Mouse (Mus musculus) left cerebral cortex, postnatal 25 days (tissue): Measurements from ENCODE around the gene Fli1. TPM values are rescaled to one million over a fixed set of nuclear protein-coding genes. Genes with fewer than 3 reads are reported as not detected.

Experiments used
- DNase-seq, 2 experiments: peaks; one replicate each; pipeline ENCODE4 v3.0.0; 2022; ENCODE audit warnings: low spot score in 2 of 2, mixed read lengths in 1 of 2
- intact Hi-C: fragments of 180-260 bp; cut with DNase I; formaldehyde crosslinking; loops from one replicate; pipeline ENCODE4 v1.15.1; 2025
- total RNA-seq, 2 experiments: library from RNA; stranded (reverse); gene quantifications; 2 replicates each; pipeline ENCODE4 v1.2.3; 2021

The Fli1 gene
- total RNA-seq, 2 experiments from 2014 or later, result 5.3 to 6.0 TPM

GRCm38 (mm10) chr9:32487401-32487800, 55.3 kb downstream of the Fli1 start:
- intact Hi-C loops, result no loop called here
- no peak for DNase-seq

DNA sequence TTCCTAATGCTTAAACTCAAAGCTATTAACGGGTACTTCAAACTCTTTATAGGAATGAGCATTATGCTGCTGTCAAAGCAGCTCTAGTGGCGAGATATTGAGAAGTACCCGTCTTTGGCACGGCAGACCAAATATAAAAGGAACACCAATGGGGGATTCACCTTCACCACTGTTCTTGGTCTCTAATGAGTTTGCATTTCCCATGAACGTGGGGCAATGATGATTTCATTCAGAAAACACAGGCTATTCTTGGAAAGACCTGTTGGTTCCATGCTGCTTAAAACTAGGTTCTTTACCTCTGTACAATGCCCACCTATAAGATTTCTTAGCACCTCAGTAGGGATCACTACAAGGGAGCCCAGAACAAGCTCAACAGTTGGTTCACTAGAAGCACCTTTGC, 62.2 kb downstream of the Fli1 start:
- intact Hi-C loops, result no loop called here
- no peak for DNase-seq

DNA sequence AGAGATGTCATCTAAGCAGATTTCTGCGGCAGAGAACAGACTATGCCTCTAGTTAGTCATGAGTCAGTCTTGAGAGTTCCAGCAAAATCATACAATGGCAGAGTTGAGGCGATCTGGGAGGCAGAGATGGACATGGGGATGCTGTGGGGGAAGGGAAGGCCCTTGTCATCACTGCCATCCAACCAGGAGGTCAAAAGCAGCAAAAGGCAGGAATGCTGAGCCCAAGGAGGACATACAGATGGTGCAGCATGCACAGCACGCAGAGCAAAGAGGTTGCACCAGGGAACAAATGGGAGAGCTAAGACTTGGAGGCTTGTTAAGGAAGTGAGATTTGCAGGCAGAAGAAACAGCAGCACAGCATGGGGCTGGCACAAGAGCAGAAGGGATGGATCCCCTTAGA, 63.9 kb downstream of the Fli1 start:
- intact Hi-C loops, result no loop called here
- DNase-seq, result no peak

DNA sequence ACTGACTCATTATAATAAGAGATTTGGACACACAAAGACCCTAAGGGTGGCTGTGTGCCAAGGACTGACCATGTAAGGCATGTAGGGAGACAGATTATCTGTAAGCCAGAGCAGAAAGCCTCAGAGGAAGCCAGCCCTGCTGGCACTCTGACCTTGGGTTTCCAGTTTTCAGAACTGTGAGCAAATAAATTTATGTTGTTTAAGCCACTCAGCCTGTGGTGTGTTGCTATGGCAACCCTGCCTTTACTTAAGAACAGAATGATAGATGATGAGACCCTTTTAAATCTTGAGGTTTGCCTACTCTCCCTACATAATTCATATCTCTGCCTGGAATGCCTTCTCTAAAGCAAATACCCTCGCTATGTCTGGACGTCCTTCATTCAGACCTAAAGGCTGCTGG, 64.6 kb downstream of the Fli1 start:
- intact Hi-C loops, result no loop called here
- DNase-seq, result no peak

GRCm38 (mm10) chr9:32476604-32477003, 66.1 kb downstream of the Fli1 start:
- intact Hi-C loops, result no loop called here
- DNase-seq, result no peak

DNA sequence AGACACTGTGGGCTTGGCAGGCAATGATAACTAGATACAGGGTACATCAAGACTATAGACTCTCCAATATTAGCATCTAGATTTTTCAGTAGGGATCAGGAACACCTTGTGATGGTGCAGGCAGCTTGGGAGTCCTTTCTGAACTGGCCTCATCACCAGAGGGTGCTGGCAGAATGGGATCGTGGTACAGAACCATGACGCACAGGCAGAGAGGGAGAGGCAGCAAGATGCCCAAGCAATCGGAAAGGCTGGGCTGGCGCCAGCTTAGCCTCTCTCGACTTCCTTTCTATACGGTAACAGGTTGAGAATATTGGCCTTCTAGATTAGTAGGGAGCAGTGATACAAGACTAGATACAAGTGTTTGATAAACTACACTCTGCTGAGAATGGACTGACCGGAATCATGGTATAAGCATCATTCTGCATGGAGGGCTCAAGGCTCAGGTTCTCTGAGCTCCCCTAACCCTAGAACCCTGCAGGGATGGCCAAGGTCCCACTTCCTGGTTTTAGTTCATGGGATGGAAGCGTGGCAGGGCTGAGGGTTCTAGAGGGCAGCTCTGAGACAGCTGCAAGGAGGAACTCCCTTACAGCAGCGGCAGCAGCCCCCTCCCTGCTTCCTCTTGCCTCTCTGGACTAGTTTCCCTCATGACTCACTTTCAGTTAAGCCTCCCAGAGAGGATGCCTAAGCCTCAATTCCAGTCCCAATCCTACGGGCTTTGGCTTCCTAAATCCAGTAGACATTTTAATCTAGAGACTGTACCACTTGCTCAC, 67.9 kb downstream of the Fli1 start:
- intact Hi-C loops, result no loop called here
- peak; percentile 5 to 31 for DNase-seq

GRCm38 (mm10) chr9:32472346-32472745, 70.3 kb downstream of the Fli1 start:
- intact Hi-C loops, result no loop called here
- DNase-seq, result no peak

GRCm38 (mm10) chr9:32469123-32469751, 73.4 kb downstream of the Fli1 start:
- intact Hi-C loops, result no loop called here
- DNase-seq, result no peak

DNA sequence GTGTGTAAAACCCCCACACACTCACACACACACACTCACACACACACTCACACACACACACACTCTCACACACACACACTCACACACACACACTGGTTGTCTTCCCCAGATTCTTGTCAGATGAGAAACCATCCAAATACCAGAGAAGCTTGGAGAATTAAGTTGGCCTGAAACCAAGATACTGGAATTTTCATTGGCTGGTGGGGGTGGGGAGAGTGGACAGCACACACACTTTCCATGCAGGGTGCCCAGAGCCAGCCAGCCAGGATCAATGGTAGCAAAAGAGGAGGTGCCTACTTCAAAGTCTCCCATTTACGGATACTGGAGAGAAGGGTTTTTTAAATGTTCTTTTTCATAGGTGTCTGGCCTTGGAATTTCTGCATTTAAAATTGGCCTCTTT, 74.3 kb downstream of the Fli1 start:
- intact Hi-C loops, result no loop called here
- no peak for DNase-seq

DNA sequence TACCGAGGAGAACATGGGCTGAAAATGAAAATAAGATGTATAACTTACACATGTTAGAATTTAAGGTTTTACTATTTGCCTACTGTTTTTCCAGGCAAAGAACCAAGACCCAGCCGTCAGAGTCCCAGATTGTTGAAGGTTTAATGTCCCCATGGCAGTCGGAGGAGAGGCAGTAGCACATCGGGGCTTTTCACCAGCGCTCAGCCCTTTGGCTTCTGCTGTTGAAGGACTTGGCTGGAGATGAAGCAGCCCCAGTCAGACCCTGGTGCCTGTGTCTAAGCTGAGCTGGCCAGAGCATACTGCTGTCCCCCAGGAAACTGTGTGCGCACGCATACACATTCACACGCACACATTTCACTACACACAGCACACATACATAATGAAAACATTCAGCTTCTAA, 75.2 kb downstream of the Fli1 start:
- intact Hi-C loops, result no loop called here
- DNase-seq, result no peak

DNA sequence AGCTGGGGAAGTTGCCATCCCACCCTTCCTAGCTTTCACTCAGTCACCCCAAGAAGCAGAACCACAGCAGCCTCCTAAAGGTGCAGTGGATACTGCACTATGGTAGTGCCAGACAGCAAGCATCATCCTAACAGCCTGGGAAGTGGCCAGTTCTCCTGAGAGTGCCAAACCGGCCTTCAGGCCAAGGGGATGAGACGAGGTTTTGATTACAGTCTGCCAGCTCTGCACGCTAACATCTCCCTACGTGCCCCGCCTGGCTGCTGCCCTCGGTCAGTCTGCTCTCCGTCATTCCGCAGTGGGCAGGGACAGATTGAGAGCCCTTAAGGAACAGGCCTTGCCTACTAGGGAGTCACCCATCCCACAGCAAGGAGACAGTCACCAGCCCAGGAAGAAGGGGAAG, 75.8 kb downstream of the Fli1 start:
- intact Hi-C loops, result no loop called here
- no peak for DNase-seq

GRCm38 (mm10) chr9:32456707-32457106, 86.0 kb downstream of the Fli1 start:
- intact Hi-C loops, result no loop called here
- no peak for DNase-seq

GRCm38 (mm10) chr9:32450161-32450560, 92.5 kb downstream of the Fli1 start:
- intact Hi-C loops, result no loop called here
- DNase-seq, result no peak

- intact Hi-C loops, result no loop called here
- DNase-seq, result no peak
These were observed 93.9 kb downstream of the Fli1 start for GRCm38 (mm10) chr9:32448766-32449165.

- no peak for DNase-seq
- intact Hi-C loops, result no loop called here
These were observed 96.9 kb downstream of the Fli1 start for GRCm38 (mm10) chr9:32445789-32446188.

DNA sequence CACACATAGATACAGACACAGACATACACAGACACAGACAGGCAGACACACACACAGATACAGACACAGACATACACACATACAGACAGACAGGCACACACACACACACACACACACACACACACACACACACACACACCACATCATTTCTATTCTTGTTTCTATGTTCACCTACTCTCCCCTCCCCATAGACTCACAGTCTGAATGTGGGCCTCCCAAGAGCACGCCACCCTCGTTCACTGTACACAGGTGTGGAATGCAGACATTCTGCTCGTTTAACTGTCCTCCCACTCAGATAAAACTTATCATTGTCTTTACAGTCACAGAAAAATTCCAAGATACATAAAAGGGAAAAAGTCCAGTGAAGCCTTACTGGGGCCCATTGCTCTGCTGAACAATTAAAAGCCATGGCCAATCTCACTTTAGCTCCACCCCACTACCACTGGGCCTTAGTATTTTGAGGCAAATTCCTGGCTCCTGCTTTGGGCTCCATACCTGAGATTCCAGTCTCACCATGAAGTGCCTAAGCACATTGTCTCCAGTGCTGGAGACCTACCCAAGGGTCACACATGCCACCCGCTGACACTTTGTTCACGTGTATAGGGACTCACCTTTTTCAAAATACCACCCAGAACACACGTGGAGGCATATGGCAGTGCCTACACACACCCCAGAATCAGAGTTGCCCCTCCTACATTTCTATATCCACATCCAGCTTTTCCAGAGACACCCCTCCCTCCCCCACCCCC, 98.0 kb downstream of the Fli1 start:
- intact Hi-C loops, result no loop called here
- no peak for DNase-seq

- no peak for DNase-seq
- intact Hi-C loops, result no loop called here
These were observed 98.8 kb downstream of the Fli1 start for GRCm38 (mm10) chr9:32443817-32444216.

- no peak for DNase-seq
- intact Hi-C loops, result no loop called here
These were observed 99.5 kb downstream of the Fli1 start for GRCm38 (mm10) chr9:32443115-32443514.

- peak; percentile 3 to 14 for DNase-seq
- intact Hi-C loops, result no loop called here
These were observed 108.1 kb downstream of the Fli1 start for GRCm38 (mm10) chr9:32434241-32435213.

GRCm38 (mm10) chr9:32431061-32431460, 111.6 kb downstream of the Fli1 start:
- intact Hi-C loops, result no loop called here
- no peak for DNase-seq
